Mouse (Mus musculus): Measurements from ENCODE around the gene Phf20.

- TF ChIP-seq GATA1 (IDR thresholded peaks at IDR 0.05; ENCODE audit: low read length) (no peak), TAL1 (IDR thresholded peaks at IDR 0.05; ENCODE audit: low read length) (no peak)
Observed at GRCm38 (mm10) chr2:156353265-156353692, 157.0 kb downstream of the Phf20 start.
